Mouse (Mus musculus): ENCODE data around the gene Radil.

- TF ChIP-seq CTCF (IDR thresholded peaks at IDR 0.05), result no peak
- no peak for TF ChIP-seq POLR2A (IDR thresholded peaks at IDR 0.05; ENCODE audit: insufficient read depth, low read depth, low read length)
- TF ChIP-seq EP300 (IDR thresholded peaks at IDR 0.05; ENCODE audit: insufficient read depth, low read depth, low read length), result no peak
Observed at GRCm38 (mm10) chr5:142547066-142547465, 3.8 kb downstream of the Radil start.
